In genomic region chr11:98783236-98783696, GRCm38 (mm10) we compare ENCODE assay signal across 8 mouse cellular contexts. TPM values are rescaled to one million over a fixed set of nuclear protein-coding genes. Genes with fewer than 3 reads are reported as not detected.
DNase-seq lines count a peak whose midpoint lies in the region; ATAC-seq and TF ChIP-seq lines count a peak whose summit lies in the region.

No protein-coding gene starts in this region.

- H3K9me3 ChIP-seq in CH12.LX (replicated peaks; ENCODE audit: low read length): no peaks in the 10 kb centered on the region
- H3K9me3 ChIP-seq in forebrain, embryonic 15.5 days: no peaks in the 10 kb centered on the region
- H3K9me3 ChIP-seq in liver, embryonic 16.5 days (replicated peaks; ENCODE audit: control insufficient read depth, low read length): no peaks in the 10 kb centered on the region
- H3K9me3 ChIP-seq in neural tube, embryonic 13.5 days: no peaks in the 10 kb centered on the region

- under 1% methylated on average over 20 of the region's 20 CpGs for WGBS in forebrain, embryonic 15.5 days
- under 1% methylated on average over 20 of the region's 20 CpGs for WGBS in liver, embryonic 16.5 days (ENCODE audit: insufficient replicate concordance)
- 1% methylated on average over 20 of the region's 20 CpGs for WGBS in neural tube, embryonic 13.5 days

- peaks cover 25% of the 10 kb centered on the region for H3K27me3 ChIP-seq in CH12.LX (replicated peaks)
- H3K27me3 ChIP-seq in forebrain, embryonic 15.5 days: no peaks in the 10 kb centered on the region
- H3K27me3 ChIP-seq in liver, embryonic 16.5 days (ENCODE audit: control insufficient read depth, insufficient read depth, low read depth, low read length): no peaks in the 10 kb centered on the region
- no peaks in the 10 kb centered on the region for H3K27me3 ChIP-seq in neural tube, embryonic 13.5 days

- no peak for TF ChIP-seq RAD21 in CH12.LX (IDR thresholded peaks at IDR 0.05; ENCODE audit: low read depth, low read length)

- in situ Hi-C loops in CH12.LX (cut with MboI; ENCODE audit: low pct_ligation_motif_present, low pct_unique_long_range_greater_than_20kb, low sequenced_read_pairs): loop anchor here (5.0 to 10.0 kb wide), 2 partner anchors 36 to 58 kb away; partner anchors contain the start of gene Med24

- dilution Hi-C loops in CH12.LX (cut with MboI; ENCODE audit: extremely low pct_ligation_motif_present, extremely low pct_unique_long_range_greater_than_20kb, low sequenced_read_pairs): no loop called here

- no peaks in the 10 kb centered on the region for H3K79me2 ChIP-seq in CH12.LX (replicated peaks; ENCODE audit: control insufficient read depth, extremely low read depth, insufficient read depth, poor library complexity, severe bottlenecking)

- TF ChIP-seq POLR2A in CH12.LX (IDR thresholded peaks at IDR 0.05; ENCODE audit: low read depth, low read length): peak; percentile 43; the same call in 1 of the 2 replicates

- peaks cover 20 to 47% of the 10 kb centered on the region in 2 experiments for H3K4me1 ChIP-seq in CH12.LX (ENCODE audit: control insufficient read depth in 1 of 2, insufficient read depth in 2 of 2)
- peaks cover 58% of the 10 kb centered on the region for H3K4me1 ChIP-seq in forebrain, embryonic 15.5 days
- H3K4me1 ChIP-seq in liver, embryonic 16.5 days (ENCODE audit: control insufficient read depth, low read depth, low read length): peaks cover 54% of the 10 kb centered on the region
- H3K4me1 ChIP-seq in neural tube, embryonic 13.5 days (replicated peaks): peaks cover 61% of the 10 kb centered on the region

- H3K9ac ChIP-seq in CH12.LX (ENCODE audit: insufficient read depth, low read depth): peak overlapping the region; percentile 7; the same call in 1 of the 2 replicates
- peak overlapping the region; percentile 28 for H3K9ac ChIP-seq in forebrain, embryonic 15.5 days (replicated peaks)
- peak overlapping the region; percentile 38; the same call in 1 of the 2 replicates for H3K9ac ChIP-seq in liver, embryonic 16.5 days (ENCODE audit: low read depth, low read length)
- peak overlapping the region; percentile 59 for H3K9ac ChIP-seq in neural tube, embryonic 13.5 days

- ATAC-seq in forebrain, embryonic 15.5 days (replicated peaks): peak; percentile 55; the same call in 1 of the 2 replicates
- ATAC-seq in liver, embryonic 16.5 days (ENCODE audit: low read depth): peak; percentile 76
- peak; percentile 38; the same call in 1 of the 2 replicates for ATAC-seq in neural tube, embryonic 13.5 days (ENCODE audit: low read depth)

- intact Hi-C loops in heart, postnatal 14 days (cut with DNase I): no loop called here

- H3K4me2 ChIP-seq in CH12.LX (ENCODE audit: insufficient read depth, low read depth, poor library complexity, severe bottlenecking): peak overlapping the region; percentile 81
- peak overlapping the region; percentile 40 for H3K4me2 ChIP-seq in forebrain, embryonic 15.5 days (replicated peaks)
- peak overlapping the region; percentile 69 for H3K4me2 ChIP-seq in liver, embryonic 16.5 days (ENCODE audit: low read depth, low read length)
- peak overlapping the region; percentile 49 for H3K4me2 ChIP-seq in neural tube, embryonic 13.5 days

- no peak for DNase-seq in CH12.LX (ENCODE audit: extremely low read depth)
- peak; percentile 96 for DNase-seq in cerebellum, adult 11 months
- peak; percentile 94 to 97 for DNase-seq in heart, postnatal 14 days
- peak; percentile 98 for DNase-seq in layer of hippocampus, adult 11-12 months (ENCODE audit: low spot score)
- peak; percentile 77 for DNase-seq in thymus, adult 18-20 months

- peak overlapping the region in 1 of 3 experiments; percentile 41 for H3K4me3 ChIP-seq in CH12.LX (replicated peaks in 1 of 3; ENCODE audit: low read depth in 2 of 3, low read length in 2 of 3, poor library complexity in 1 of 3)
- H3K4me3 ChIP-seq in forebrain, embryonic 15.5 days: no peak overlapping the region
- peak overlapping the region; percentile 64 for H3K4me3 ChIP-seq in liver, embryonic 16.5 days (ENCODE audit: low read depth, low read length)
- H3K4me3 ChIP-seq in neural tube, embryonic 13.5 days: peak overlapping the region; percentile 17

- no peaks in the 10 kb centered on the region for H3K36me3 ChIP-seq in CH12.LX (replicated peaks in 1 of 2; ENCODE audit: control insufficient read depth in 1 of 2, insufficient read depth in 1 of 2, low read length in 1 of 2)
- no peaks in the 10 kb centered on the region for H3K36me3 ChIP-seq in forebrain, embryonic 15.5 days
- no peaks in the 10 kb centered on the region for H3K36me3 ChIP-seq in liver, embryonic 16.5 days (ENCODE audit: control insufficient read depth, insufficient read depth)
- no peaks in the 10 kb centered on the region for H3K36me3 ChIP-seq in neural tube, embryonic 13.5 days

- no peak for TF ChIP-seq CTCF in CH12.LX (conservative IDR thresholded peaks at IDR 0.05 in 1 of 2, IDR thresholded peaks at IDR 0.05 in 1 of 2; ENCODE audit: low read depth in 2 of 2, low read length in 2 of 2)

- TF ChIP-seq EP300 in CH12.LX (IDR thresholded peaks at IDR 0.05; ENCODE audit: low read length): 0 out of 2 replicates have a peak, but pooled peaks have one; percentile 27

- no peak overlapping the region for H3K27ac ChIP-seq in CH12.LX (ENCODE audit: insufficient read depth, low read depth)
- H3K27ac ChIP-seq in forebrain, embryonic 15.5 days (replicated peaks): peak overlapping the region; percentile 88
- H3K27ac ChIP-seq in liver, embryonic 16.5 days (ENCODE audit: low read length): peak overlapping the region; percentile 79
- H3K27ac ChIP-seq in neural tube, embryonic 13.5 days (replicated peaks): peak overlapping the region; percentile 85

TF ChIP-seq in CH12.LX, 34 proteins besides CTCF, POLR2A, EP300 and RAD21 (continues in another document):
- TF ChIP-seq TCF12 (IDR thresholded peaks at IDR 0.05; ENCODE audit: low read depth, low read length) (peak; percentile 33; the same call in 1 of the 2 replicates), ZNF384 (IDR thresholded peaks at IDR 0.05; ENCODE audit: low read depth, low read length) (no peak), BHLHE40 (IDR thresholded peaks at IDR 0.05; ENCODE audit: low read depth, low read length) (peak; percentile 94), ZMIZ1 (IDR thresholded peaks at IDR 0.05; ENCODE audit: low read depth, low read length) (peak; percentile 46; the same call in 1 of the 2 replicates), ZC3H11A (IDR thresholded peaks at IDR 0.05; ENCODE audit: low read depth, low read length) (no peak), HCFC1 (IDR thresholded peaks at IDR 0.05; ENCODE audit: low read depth, low read length) (no peak), MAZ (IDR thresholded peaks at IDR 0.05; ENCODE audit: low read depth, low read length) (no peak; the same call in 1 of the 2 replicates), SMC3 (IDR thresholded peaks at IDR 0.05; ENCODE audit: low read depth, low read length) (no peak), PAX5 (IDR thresholded peaks at IDR 0.05; ENCODE audit: low read length) (no peak), NRF1 (IDR thresholded peaks at IDR 0.05; ENCODE audit: low read depth, low read length) (peak; percentile 46), TBP (conservative IDR thresholded peaks at IDR 0.05; ENCODE audit: low read depth, low read length) (no peak)

RNA-seq across cellular contexts. Expression of gene Nr1d1, which starts 8.1 kb away (rescaled TPM):
- total RNA-seq in CH12.LX (2012; rRNA removed) (0.21 and 0.25 TPM in 2 replicates), CH12.LX (2014; rRNA removed) (0.17 and 0.39 TPM in 2 replicates)
- 0.95 and 1.4 TPM in 2 replicates for polyA plus RNA-seq in CH12.LX (2012; ENCODE audit: insufficient read length, low read depth)
- 3.6 TPM in 2 replicates for polyA plus RNA-seq in forebrain, embryonic 15.5 days (2015; fragmentation: Nextera tagmentation; extraction: Ambion mirVana)
- 10 to 100 TPM; 20.7 to 31.5 TPM for total RNA-seq in heart, postnatal 14 days (2021)
- 0.65 and 0.66 TPM in 2 replicates for polyA plus RNA-seq in liver, embryonic 16.5 days (2015; fragmentation: Nextera tagmentation; extraction: Ambion mirVana)
- polyA plus RNA-seq in neural tube, embryonic 13.5 days (2015; fragmentation: Nextera tagmentation; extraction: Ambion mirVana): 3.4 and 3.6 TPM in 2 replicates

RNA-seq across cellular contexts. Expression of gene Msl1, which starts 12.1 kb away (rescaled TPM):
- total RNA-seq in CH12.LX (2012; rRNA removed) (27.3 and 30.7 TPM in 2 replicates), CH12.LX (2014; rRNA removed) (25.9 and 26.4 TPM in 2 replicates)
- polyA plus RNA-seq in CH12.LX (2012; ENCODE audit: insufficient read length, low read depth): 57.1 and 58.1 TPM in 2 replicates
- 30.2 and 31.7 TPM in 2 replicates for polyA plus RNA-seq in forebrain, embryonic 15.5 days (2015; fragmentation: Nextera tagmentation; extraction: Ambion mirVana)
- 10 to 100 TPM; 71.2 to 71.8 TPM for total RNA-seq in heart, postnatal 14 days (2021)
- polyA plus RNA-seq in liver, embryonic 16.5 days (2015; fragmentation: Nextera tagmentation; extraction: Ambion mirVana): 4.9 and 5.3 TPM in 2 replicates
- polyA plus RNA-seq in neural tube, embryonic 13.5 days (2015; fragmentation: Nextera tagmentation; extraction: Ambion mirVana): 31.5 and 33.2 TPM in 2 replicates

RNA-seq across cellular contexts. Expression of gene Casc3, which starts 21.4 kb away (rescaled TPM):
- total RNA-seq in CH12.LX (2012; rRNA removed) (16.7 and 18.3 TPM in 2 replicates), CH12.LX (2014; rRNA removed) (14.4 and 14.7 TPM in 2 replicates)
- 71.7 and 93.0 TPM in 2 replicates for polyA plus RNA-seq in CH12.LX (2012; ENCODE audit: insufficient read length, low read depth)
- 53.5 and 53.9 TPM in 2 replicates for polyA plus RNA-seq in forebrain, embryonic 15.5 days (2015; fragmentation: Nextera tagmentation; extraction: Ambion mirVana)
- 10 to 100 TPM; 23.6 to 25.0 TPM for total RNA-seq in heart, postnatal 14 days (2021)
- polyA plus RNA-seq in liver, embryonic 16.5 days (2015; fragmentation: Nextera tagmentation; extraction: Ambion mirVana): 11.6 and 13.6 TPM in 2 replicates
- 55.1 and 57.7 TPM in 2 replicates for polyA plus RNA-seq in neural tube, embryonic 13.5 days (2015; fragmentation: Nextera tagmentation; extraction: Ambion mirVana)

RNA-seq across cellular contexts. Expression of gene Thra, which starts 42.8 kb away (rescaled TPM):
- total RNA-seq in CH12.LX (2012; rRNA removed): 2.5 and 3.9 TPM in 2 replicates
- 0.81 and 1.1 TPM in 2 replicates for total RNA-seq in CH12.LX (2014; rRNA removed)
- 3.8 and 4.3 TPM in 2 replicates for polyA plus RNA-seq in CH12.LX (2012; ENCODE audit: insufficient read length, low read depth)
- 164 and 166 TPM in 2 replicates for polyA plus RNA-seq in forebrain, embryonic 15.5 days (2015; fragmentation: Nextera tagmentation; extraction: Ambion mirVana)
- 100 to 1,000 TPM; 123 to 130 TPM for total RNA-seq in heart, postnatal 14 days (2021)
- 6.5 and 7.7 TPM in 2 replicates for polyA plus RNA-seq in liver, embryonic 16.5 days (2015; fragmentation: Nextera tagmentation; extraction: Ambion mirVana)
- polyA plus RNA-seq in neural tube, embryonic 13.5 days (2015; fragmentation: Nextera tagmentation; extraction: Ambion mirVana): 89.5 and 94.4 TPM in 2 replicates

RNA-seq across cellular contexts. Expression of gene Rapgefl1, which starts 53.3 kb away (rescaled TPM):
- total RNA-seq in CH12.LX (2012; rRNA removed) (0.04 and 0.08 TPM in 2 replicates), CH12.LX (2014; rRNA removed) (0.11 TPM in 1 of 2 replicates, not detected in the other)
- polyA plus RNA-seq in CH12.LX (2012; ENCODE audit: insufficient read length, low read depth): 0.25 and 0.29 TPM in 2 replicates
- polyA plus RNA-seq in forebrain, embryonic 15.5 days (2015; fragmentation: Nextera tagmentation; extraction: Ambion mirVana): 4.2 and 5.8 TPM in 2 replicates
- 1 to 10 TPM in 1 of 2 experiments, under 1 TPM in 1; 0.61 to 1.0 TPM for total RNA-seq in heart, postnatal 14 days (2021)
- 0.06 and 0.18 TPM in 2 replicates for polyA plus RNA-seq in liver, embryonic 16.5 days (2015; fragmentation: Nextera tagmentation; extraction: Ambion mirVana)
- 5.6 and 6.7 TPM in 2 replicates for polyA plus RNA-seq in neural tube, embryonic 13.5 days (2015; fragmentation: Nextera tagmentation; extraction: Ambion mirVana)

Comparison
In these comparisons a context has a peak if more than half of its experiments do, and no peak if none do; other contexts are left out.
1. H3K9ac ChIP-seq: peak in every context shown above with its lines; median percentile 59 in neural tube, embryonic 13.5 days; 38 in liver, embryonic 16.5 days; 28 in forebrain, embryonic 15.5 days; 7 in CH12.LX.